Mouse (Mus musculus) ovary, postnatal 10 days (tissue): ENCODE data around the gene Rln1.

ENCODE experiments used
- DNase-seq: peaks from one replicate; pipeline ENCODE4 v3.0.0; 2022; ENCODE audit warnings: low spot score

The Rln1 gene

DNA sequence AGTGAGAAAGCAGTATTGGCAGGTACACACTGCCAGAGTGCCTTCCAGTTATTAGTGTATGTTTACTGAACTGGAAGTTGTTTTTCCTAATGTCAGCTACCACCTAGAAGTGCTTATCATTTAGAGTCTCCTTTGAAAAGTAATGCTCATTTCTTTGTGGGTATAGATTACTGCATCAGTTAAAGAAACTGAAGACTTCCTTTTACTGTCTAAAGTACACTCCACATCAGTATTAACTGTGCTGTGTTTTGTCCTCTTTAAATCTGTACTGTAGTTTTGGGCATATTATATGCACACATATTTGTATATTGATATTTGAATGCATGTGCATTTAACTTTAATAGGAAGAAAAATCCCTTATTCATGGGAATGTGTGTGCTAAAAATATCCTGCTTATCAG lies 38.3 kb downstream of the Rln1 start:
- DNase-seq = no peak

DNA sequence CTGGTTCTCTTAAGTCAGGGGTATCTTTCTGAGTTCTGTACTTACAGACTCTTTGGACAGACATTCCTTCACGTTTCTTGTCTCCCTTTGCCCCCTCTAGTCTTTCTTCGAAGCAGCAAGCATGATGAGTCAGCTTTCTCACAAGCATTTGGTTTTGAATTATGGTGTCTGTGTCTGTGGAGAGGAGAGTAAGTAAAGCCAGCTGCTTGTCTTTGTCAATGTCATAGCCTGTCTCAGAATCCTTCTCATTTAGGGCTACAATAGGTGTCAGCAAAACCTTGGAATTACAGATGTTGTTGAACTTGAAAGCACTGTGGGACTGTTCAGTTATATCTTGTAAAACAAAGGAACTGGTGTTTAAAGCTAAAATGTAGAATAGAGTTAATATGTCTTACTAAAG lies 39.7 kb downstream of the Rln1 start:
- no peak for DNase-seq

GRCm38 (mm10) chr19:29292546-29292945 lies 41.9 kb downstream of the Rln1 start:
- no peak for DNase-seq

GRCm38 (mm10) chr19:29291532-29291931 lies 42.9 kb downstream of the Rln1 start:
- DNase-seq = no peak

GRCm38 (mm10) chr19:29287863-29288262 lies 46.6 kb downstream of the Rln1 start:
- no peak for DNase-seq

DNA sequence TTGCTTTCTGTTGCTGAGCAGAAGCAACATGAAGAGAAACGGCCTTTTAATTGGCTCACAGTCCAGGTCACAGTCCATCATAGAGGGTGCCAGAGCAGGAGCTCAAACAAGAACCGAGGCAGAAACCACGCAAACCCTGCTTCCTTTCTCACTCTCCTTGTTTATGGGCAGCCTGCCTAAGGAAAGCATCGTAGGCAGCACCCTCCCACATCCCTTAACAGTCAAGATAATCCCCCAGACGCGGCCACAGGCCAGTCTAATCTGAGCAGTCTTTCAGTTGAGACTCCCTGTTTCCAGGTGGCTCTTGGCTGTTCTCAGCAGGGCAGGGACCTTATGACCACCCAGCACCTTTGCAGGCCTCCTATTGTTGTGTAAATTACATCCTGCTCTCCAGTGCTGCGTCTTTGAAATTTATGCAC lies 49.0 kb downstream of the Rln1 start:
- no peak for DNase-seq
